Mouse (Mus musculus) layer of hippocampus, postnatal 10 days (tissue): ENCODE data around the gene Aoc3. TPM values are rescaled to one million over a fixed set of nuclear protein-coding genes. Genes with fewer than 3 reads are reported as not detected.
"Not testable (repeated sequence)": the region's sequence is repeated elsewhere in the genome, so short reads cannot be mapped to it uniquely, and the experiment has no call there.

ENCODE experiments used
- DNase-seq, 2 experiments: peaks; one replicate each; pipeline ENCODE4 v3.0.0; 2021; ENCODE audit warnings: low spot score in 2 of 2
- long read RNA-seq: library from polyadenylated mRNA; stranded (forward); transcript quantifications from one replicate; pipeline ENCODE4 v2.0.0, GENCODE M21; 2023
- total RNA-seq, 2 experiments: library from RNA; stranded (reverse); gene quantifications; 2 replicates each; pipeline ENCODE4 v1.2.3; 2021

The Aoc3 gene
- 1 to 10 TPM; 1.7 to 1.8 TPM for total RNA-seq
- long read RNA-seq, full-length matches to known transcripts, result 1 of 2 reads
- long read RNA-seq, partial matches to known transcripts, result 0 of 2 reads
- long read RNA-seq, other reads (novel, unspliced or antisense), result 1 of 2 reads

DNA sequence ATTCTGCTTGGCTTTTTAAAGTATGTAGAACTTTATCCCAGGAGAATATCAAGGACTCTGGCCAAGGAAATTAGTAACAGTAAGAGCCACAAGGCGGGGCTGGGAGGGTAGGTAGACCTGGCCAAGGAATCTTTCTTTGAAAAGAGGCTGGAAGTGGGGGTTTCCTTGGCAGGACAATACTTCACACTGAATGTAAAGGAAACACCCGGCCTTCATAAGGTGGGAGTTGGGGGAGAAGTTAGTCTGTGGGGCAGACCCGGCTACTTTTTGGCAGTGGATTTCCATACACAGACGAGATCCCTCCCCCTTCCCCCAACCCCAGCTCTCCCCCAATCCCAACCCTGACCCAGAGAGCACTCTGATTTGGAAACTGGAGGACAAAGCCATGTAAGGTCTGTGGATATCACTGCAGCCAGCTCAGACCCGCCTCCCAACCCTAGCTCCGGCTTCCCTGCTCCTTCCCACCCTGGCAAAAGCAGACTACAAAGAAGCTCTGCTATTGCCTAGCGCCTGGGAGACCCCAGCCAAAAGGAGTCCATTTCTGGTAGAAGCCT, at the start of gene Aoc3:
Aoc3 (plus strand) TSS at position 235 of the 554 bp plus-strand sequence.
- no peak for DNase-seq

DNA sequence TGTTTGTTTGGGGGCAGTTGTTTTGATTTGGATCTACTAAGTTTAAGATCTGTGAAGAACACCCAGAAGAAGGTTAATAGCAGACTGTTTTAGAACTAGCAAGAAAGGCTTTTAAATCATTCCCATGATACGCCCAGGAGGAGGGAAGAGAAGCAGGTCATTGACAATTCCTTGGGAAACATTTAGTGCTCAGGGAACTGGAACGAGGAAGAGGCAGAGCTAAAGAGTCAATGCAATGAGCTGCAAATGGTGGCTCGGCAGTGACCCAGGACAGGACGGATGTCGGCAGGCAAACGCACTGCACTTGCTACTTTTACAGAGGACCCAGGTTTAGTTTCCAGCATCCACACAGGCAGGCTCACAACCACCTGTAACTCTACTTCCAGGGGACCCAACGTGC, 49.6 kb upstream of the Aoc3 start:
- DNase-seq, result no peak

DNA sequence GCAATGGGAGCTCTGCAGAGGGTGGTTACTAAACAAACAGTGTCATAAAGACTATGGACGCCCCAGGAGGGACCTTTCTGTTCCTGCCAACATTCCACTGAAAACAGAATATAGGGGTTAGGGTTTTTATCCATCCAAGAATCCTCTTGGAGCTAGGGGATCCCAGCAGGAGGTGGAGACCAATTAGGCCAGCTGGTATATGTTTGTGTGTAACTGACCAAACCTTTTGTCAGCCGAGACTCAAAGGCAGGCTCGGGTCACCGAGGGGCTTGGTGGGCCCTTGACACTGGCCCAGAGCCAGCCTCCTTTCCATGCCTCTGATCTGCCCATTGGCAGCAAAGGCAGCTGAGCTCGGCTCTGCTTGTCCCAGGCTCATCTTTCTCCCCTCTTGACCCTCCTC, 47.5 kb upstream of the Aoc3 start:
- DNase-seq, result no peak

DNA sequence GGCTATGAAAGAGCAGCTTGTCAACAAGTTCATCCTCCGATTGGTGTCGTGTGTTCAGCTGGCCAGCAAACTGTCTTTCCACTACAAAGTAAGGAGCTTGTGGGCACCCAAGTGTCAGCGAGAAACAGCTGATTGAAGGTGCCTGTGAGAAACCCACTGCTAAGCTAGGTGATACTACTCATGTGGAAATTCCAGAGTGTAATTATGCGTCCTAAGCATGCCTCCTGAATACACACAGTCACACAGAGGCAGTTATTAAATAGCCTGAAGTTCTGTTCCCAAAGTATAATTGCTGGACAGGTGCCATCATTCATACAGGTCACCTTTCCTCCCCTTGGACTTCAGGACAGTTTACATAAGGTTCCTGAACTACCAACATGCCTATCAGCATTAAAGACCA, 46.6 kb upstream of the Aoc3 start:
- no peak for DNase-seq

DNA sequence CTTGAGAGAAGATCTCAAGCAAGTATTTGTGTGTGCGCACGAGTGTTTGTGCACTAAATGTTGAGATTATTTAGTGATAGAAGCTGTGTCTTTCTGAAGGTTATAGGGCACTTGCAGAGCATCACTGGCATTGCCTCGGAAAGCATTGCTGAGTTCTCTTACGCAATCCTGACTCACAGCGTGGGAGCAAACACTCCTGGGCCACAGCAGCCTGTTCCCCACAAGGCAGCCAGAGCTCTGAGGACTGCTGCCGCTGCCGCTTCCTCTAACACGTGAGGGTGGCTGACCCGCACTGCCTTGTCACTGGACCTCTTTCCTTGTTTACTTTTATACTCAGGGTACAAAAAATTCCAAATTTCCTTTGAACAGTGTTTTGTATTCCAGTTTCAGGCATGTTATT, 43.1 kb upstream of the Aoc3 start:
- no peak for DNase-seq

DNA sequence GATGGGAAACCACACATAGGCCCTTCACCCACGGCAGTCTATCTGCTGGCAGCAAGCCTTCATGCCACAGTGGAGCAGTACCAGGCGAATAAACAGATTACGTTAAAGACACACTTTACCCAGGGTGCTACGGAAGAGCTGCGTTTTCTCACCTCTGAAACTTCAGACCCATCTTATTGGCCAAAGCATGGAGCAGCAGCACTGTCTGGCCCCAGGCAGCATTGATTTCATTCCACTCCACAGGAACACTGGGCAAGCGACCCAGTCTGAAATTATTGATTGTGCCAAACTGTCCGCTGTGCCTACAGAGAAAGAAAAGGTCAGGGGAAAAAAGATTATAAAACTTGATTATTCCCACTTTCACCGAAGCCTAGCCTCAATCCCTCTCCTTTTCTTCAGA, 39.2 kb upstream of the Aoc3 start:
- DNase-seq, result no peak

DNA sequence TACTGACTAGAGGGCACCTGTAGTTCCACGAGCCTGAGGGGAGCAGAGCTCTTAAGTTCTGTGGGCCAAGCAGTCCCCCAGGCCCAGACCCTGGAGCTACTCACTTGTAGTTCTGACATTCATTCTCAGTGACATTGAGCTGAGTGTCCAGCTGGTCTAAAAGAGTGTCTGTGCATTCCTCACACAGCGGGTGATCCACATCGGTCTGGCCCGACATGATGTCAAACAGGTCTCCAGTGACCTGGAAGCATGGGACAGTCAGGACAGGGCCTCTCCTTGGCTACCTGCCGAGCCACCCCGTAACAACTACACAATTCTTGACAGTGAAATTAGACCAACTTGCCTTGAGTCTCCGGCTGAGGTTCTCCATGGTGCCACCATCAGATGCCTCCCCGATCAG, 35.2 kb upstream of the Aoc3 start:
- no peak for DNase-seq

DNA sequence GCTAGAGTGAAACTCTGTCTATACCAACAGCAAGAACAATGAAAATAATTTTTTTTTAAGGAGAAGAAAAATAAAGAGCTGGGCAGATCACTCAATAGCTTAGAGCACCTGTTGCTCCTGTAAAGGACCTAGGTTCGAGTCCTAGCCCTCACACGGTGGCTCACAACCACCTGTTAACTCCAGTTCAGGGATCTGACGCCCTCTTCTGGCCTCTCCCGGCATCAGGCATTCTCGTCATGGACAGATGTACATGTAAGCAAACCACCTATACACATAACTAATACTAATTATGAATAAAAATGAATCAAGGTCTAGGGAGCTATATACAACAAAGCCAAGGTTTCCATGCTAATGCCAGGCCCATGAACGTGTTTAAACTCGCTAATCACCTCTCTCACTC, 29.5 kb upstream of the Aoc3 start:
- no peak for DNase-seq

DNA sequence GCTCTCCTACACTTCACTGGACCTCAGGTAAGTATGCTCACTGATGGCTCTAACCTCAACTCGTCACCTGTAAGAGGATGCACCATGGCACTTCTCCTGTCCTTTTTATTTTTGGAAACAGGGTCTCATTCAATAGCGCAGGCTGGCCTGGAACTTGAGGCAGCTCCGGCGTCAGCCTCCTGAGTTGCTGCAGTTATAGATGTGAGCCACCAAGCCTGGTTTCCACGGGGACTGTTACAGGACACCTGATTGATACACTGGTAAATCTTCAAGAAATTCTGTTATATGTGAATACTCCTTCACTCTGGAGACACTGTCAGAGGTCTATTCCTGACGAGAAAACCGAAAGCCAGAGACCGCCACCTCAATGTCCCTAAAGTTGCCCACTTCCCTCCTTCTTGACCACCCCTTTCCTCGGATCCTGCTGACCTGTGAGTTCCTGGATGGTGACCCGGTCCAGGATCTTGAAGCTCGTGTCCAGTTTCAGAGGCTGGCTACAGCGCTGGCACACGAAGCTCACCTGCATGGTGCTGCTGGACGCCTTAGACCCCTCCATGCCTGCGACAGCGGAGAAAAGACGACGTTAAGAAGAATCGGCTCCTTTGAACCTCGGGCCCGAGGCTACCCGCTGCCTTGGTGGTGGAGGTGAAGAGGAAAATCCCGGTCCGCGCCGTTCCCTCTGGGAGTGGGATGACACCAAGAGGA, 29.0 kb upstream of the Aoc3 start:
- no peak for DNase-seq

DNA sequence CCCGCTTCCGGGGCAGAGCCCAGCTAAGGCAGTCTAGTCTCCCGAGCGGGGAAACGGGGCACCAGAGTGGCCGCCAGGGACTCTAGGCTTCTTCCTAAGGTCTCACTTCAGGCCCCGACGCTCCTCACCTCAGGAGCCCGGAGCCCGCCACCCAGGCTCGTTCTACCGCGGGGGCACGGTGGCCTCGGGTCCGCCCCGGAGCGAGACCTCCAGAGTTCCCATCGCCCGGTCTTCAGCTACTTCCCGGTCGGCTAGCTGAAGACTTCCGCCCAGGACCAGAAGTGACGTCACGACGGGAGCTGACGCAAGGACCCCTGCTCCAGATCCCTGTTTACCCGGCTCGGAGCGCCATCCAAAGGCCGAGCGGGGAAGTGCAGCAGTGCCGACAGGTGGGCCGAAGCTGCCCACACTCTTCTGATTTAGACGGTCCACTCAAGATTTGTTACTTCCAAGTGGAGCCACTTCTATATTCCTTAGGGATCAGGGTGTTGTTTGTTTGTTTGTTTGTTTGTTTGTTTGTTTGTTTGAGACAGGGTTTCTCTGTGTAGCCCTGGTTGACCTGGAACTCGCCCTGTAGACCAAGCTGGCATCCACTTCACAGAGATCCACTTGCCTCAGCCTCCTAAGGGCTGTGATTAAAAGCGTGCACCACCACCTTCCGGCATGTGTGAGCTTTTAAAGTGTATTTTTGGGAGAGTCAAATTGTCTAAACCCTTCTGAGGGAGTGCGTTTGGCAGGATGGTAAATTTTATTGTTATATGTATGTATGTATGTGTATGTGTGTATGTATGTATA, 28.2 kb upstream of the Aoc3 start, which contains the start of gene Becn1:
Becn1 (minus strand) TSS at position 283 of the 795 bp plus-strand sequence.
- peak; percentile 99 for DNase-seq

DNA sequence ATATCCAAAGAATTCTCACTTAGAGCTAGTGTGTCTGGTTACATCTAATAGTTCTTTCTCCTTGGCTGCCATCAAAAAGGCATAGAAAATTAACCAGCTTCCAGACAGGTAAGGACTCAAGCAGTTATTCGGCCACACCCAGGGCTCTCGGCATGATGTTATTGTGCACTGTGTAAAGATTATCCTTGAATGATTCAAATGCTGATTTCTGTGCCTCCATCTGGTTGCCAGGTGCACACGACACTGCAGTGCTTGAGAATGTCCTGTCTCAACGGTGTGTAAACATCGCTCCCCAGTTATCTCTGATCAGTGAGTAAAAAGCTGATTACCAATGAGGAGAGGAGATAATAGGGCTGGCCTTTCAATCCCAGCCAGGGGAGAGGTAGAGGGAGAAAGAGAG, 22.7 kb upstream of the Aoc3 start:
- no peak for DNase-seq

DNA sequence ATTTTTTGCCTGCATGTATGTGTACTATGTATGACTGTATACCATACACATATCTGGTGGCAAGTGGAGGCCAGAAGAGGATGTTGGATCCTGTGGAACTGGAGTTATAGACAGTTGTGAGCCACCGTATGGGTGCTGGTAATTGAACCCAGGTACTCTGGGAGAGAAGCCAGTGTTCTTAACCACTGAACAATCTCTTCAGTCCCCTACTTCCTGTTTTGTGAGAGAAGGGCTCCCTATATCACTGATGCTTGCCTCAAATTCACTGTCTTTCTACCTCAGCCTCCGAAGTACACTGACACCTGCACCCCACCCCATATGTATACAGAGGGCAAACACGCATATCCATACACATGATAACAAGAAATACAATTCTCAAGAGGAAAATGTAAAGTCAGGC, 19.3 kb upstream of the Aoc3 start:
- DNase-seq, result no peak

DNA sequence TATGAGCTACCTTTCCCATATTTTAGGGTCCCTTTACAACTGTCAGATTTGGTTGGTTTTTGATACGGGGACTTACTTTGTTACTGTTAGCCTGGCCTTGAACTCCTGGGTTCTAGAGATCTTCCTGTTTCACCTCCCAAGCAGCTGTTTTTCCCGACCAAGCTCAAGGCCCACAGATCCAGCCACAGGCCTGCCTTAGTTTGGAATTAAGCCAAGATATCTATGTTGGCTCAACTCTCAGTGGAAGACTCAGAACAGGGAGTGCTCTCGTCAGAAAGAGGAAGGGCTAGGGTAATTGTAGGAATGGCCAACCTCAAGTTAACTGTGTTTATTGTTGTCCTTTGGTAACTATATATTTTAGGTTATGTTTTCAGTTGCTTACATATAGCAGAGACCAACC, 18.3 kb upstream of the Aoc3 start:
- DNase-seq, result no peak

DNA sequence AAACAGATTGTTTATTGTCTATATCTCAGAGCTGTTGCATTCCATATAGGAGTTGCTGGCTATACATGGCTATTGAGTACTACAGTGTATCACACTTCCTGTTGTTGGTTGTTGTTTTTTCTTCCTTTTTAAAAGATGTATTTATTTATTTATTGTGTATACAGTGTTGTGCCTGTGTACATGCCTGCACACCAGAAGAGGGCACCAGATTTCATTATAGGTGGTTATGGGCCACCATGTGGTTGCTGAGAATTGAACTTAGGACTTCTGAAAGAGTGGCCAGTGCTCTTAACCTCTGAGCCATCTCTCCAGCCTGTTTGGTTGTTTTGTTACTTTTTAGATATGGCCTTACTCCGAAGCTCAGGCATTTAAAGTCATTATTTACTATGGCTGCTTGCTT, 15.8 kb upstream of the Aoc3 start:
- DNase-seq, result no peak

DNA sequence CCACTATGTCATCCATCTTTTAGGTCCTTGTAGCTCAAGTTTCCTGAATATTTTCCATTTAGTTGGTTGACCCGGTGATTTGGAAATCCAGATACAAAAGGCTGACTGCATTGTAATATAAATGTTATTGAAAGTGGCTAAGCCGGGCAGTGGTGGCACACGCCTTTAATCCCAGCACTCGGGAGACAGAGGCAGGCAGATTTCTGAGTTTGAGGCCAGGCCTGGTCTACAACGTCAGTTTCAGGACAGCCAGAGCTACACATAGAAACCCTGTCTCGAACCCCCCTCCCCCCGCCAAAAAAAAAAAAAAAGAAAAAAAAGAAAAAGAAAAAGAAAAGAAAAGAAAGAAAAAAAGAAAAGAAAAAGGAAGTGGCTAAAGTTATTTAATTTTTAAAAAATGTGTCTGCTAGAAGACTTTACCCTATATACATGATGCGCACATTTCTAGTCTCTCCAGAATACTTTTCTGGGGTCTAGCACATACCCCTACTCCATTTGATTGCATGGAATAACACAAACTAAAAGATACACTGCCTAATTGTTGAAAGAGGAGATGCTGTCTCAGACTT, 15.2 kb upstream of the Aoc3 start:
- no peak for DNase-seq

DNA sequence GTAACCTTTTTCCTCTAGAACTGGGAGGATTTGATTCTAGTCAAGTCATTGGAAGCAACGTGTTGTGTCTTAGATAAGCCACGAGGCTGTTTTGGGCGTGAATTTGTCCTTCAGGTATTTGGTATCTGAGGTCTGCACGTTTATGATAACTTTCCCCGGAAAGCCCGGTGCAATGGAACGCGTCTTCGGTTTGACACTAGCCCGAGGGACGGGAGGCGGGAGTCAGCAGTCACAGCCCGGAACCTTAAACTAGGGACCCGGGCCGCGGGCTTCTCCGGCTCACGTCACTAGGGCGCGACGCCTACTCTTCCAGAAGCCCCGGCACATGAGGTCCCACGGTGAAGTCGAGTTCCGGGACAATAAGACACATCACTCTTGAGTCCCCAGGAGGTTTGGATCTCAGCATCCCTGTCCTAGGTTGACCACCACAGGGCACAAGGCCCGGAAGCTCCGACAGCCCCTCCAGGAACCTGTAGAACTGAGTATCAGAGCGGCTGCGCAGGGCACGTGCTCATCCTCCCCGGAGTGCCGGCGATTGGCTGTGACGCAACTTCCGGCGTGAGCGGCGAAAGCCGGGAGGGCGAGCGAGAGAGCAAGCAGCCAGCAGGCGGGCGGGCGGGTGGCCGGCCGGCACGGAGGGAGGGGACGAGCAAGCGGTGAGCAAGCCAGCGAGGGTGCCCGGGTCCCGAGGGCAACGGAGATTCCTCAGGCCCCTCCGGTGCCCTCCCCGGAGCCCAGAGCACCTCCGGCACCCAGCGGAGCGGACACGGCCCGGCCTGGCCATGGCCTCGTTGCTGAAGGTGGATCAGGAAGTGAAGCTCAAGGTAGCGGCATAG, 14.5 kb upstream of the Aoc3 start, which contains the start of gene Psme3:
Psme3 (plus strand) TSS at position 549 of the 836 bp plus-strand sequence.
- peak; percentile 93 for DNase-seq

DNA sequence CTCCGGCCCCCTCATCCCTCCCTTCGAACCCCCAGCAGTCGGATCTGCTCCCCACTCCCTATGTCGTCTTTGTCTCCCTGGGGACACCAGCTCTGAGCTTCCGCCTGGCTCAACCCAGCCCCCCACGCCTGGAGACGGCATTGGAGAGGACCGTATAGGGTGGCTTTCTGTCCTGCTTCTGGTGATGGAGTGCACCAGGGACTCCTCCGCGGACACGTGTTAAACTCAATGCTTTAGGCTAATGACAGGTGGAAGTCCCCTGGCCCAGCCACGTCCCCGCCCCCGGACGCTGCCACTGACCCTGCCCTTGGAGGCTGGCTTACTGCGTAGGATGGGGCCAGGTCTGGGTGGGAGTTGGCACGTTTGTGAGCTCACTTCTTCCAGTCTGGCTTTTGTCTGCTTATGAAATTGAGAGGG, 13.9 kb upstream of the Aoc3 start:
- no peak for DNase-seq

DNA sequence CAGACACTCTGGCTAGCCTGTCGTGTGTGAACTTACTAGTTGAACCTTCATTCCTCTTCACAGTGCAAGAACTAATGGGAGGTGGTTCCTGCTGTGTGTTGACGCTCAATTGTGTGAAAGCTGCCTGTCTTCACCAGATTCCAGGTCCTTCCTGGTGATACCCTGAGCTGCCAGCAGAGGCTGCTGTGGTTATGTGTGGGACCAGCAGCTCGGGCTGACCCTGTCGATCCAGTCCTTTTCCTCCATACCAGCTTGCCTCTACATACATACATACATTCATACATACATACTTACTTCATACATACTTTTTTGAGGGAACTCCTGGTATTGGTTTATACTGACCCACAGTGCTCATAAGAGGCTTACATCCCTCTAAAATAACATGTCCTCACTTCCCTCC, 6.8 kb upstream of the Aoc3 start:
- peak; percentile 80 to 84 for DNase-seq

DNA sequence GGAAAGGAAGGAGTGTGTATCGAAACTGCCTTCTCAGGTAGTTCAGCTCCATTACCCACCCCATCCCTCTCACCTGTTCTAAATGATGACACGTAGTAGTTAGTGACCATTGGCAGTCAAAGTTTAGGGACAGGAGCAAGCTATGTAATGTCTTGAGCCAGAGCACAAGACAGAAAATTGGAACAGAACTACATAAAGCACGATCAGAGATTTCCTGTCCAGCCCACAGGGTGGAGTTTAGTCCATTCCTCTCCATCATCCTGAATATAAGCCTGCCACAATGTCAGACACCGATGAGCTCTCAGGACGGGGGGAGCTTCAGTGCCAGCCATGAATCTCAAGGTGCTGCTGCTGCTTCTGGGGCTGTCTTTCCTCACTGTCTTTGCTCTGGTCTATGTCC, 5.6 kb upstream of the Aoc3 start, which contains the start of gene Aoc2:
Aoc2 (plus strand) TSS at position 301 of the 400 bp plus-strand sequence.
- DNase-seq, result no peak

DNA sequence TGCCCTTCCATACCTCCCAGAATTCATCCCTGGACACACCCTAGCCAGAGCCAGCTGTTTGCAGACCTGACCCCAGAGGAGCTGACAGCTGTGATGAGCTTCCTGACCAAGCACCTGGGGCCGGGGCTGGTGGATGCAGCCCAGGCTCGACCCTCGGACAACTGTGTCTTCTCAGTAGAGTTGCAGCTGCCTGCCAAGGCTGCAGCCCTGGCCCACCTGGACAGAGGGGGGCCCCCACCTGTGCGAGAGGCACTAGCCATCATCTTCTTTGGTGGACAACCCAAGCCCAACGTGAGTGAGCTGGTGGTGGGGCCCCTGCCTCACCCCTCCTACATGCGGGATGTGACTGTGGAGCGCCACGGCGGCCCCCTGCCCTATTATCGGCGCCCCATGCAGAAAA, 5.2 kb upstream of the Aoc3 start:
- not testable (repeated sequence) for DNase-seq

DNA sequence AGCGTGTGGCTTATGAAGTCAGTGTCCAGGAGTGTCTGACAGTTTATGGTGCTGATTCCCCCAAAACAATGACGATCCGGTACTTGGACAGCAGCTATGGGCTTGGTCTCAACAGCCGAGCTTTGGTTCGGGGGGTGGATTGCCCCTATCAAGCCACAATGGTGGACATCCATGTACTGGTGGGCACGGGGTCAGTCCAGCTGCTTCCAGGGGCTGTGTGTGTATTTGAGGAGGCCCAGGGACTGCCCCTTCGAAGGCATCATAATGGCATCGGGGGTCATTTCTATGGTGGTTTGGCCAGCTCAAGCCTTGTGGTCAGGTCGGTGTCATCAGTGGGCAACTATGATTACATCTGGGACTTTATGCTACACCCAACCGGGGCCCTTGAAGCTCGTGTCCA, 4.3 kb upstream of the Aoc3 start:
- DNase-seq, result no peak
